Mouse (Mus musculus) hindbrain, postnatal 0 days (tissue): ENCODE measurements around the gene Wfikkn1. TPM values are rescaled to one million over a fixed set of nuclear protein-coding genes. Genes with fewer than 3 reads are reported as not detected.

Source experiments
- ATAC-seq: fragments of 200-750 bp; cut with Nextera tagmentation; 2 replicates; pipeline ENCODE4 v1.8.0; 2017; ENCODE audit warnings: mild to moderate bottlenecking, moderate TSS enrichment, moderate library complexity
- DNase-seq: peaks from one replicate; pipeline ENCODE4 v3.0.0-alpha.2; 2015; ENCODE audit warnings: low spot score
- H3K27ac ChIP-seq: fragments of 300-500 bp; sonication (generic); 2 replicates; pipeline ENCODE4 v1.5.1; 2014; ENCODE audit warnings: mild to moderate bottlenecking
- H3K27me3 ChIP-seq: fragments of 300-500 bp; sonication (generic); 2 replicates; pipeline ENCODE4 v1.6.1; 2014; ENCODE audit warnings: low read length, mixed read lengths; ENCODE audit not compliant: insufficient read depth
- H3K36me3 ChIP-seq: fragments of 300-500 bp; sonication (generic); 2 replicates; pipeline ENCODE4 v1.6.1; 2014; ENCODE audit warnings: low read length, mixed read lengths; ENCODE audit not compliant: insufficient read depth
- H3K4me1 ChIP-seq: fragments of 300-500 bp; sonication (generic); 2 replicates; pipeline ENCODE4 v1.6.1; 2014; ENCODE audit warnings: antibody characterized with exemption, low read length, mixed read lengths; ENCODE audit not compliant: insufficient read depth
- H3K4me2 ChIP-seq: fragments of 300-500 bp; sonication (generic); 2 replicates; pipeline ENCODE4 v1.6.1; 2014; ENCODE audit warnings: low read depth, mild to moderate bottlenecking, low read length, moderate library complexity, mixed read lengths
- H3K4me3 ChIP-seq: fragments of 300-500 bp; sonication (generic); 2 replicates; pipeline ENCODE4 v1.5.1; 2014; ENCODE audit warnings: low read length
- H3K9ac ChIP-seq: fragments of 300-500 bp; sonication (generic); replicated peaks from 2 replicates; pipeline ENCODE4 v1.6.1; 2014; ENCODE audit warnings: mild to moderate bottlenecking, low read length, moderate library complexity, mixed read lengths
- H3K9me3 ChIP-seq: fragments of 300-500 bp; sonication (generic); 2 replicates; pipeline ENCODE4 v1.6.1; 2016; ENCODE audit warnings: low read length, mixed read lengths
- CTCF ChIP-seq: IDR thresholded peaks from 2 replicates; pipeline ENCODE4 v1.5.1; 2016; ENCODE audit warnings: antibody characterized with exemption, control low read depth, low read depth
- WGBS: fragments of 180-500 bp; shearing (Covaris S2); extraction: QIAGEN DNeasy Blood & Tissue Kit; methylation state at CpG from one replicate; pipeline ENCODE4 v1.1.7; 2014; 5-methylcytosine and 5-hydroxymethylcytosine counted together
- polyA plus RNA-seq: library from polyadenylated mRNA; unstranded; fragments of >200 nt; fragmentation: Nextera tagmentation; extraction: Ambion mirVana; gene quantifications from 2 replicates; pipeline ENCODE4 v1.2.1, GENCODE M21; 2015
- total RNA-seq: library from RNA; depleted of rRNA; stranded (reverse); fragments of >200 nt; gene quantifications from 2 replicates; pipeline ENCODE4 v1.2.3, GENCODE M21; 2014

The Wfikkn1 gene
- total and polyA plus RNA-seq, 2 experiments from 2014 or later: 0.58 to 1.2 TPM

- no peak for TF ChIP-seq CTCF
- 54% methylated on average over 10 of the region's 10 CpGs for WGBS
- peak overlapping the region; percentile 69 for H3K4me3 ChIP-seq
Observed at GRCm38 (mm10) chr17:25876347-25876915, 4.2 kb downstream of the Wfikkn1 start.

GRCm38 (mm10) chr17:25875171-25876136 is 5.2 kb downstream of the Wfikkn1 start:
- peak; percentile 91 for ATAC-seq
- Histone ChIP-seq H3K27ac (peak overlapping the region; percentile 96), H3K27me3 (no peaks in the 10 kb centered on the region), H3K9ac (peak overlapping the region; percentile 79), H3K36me3 (peaks cover 10% of the 10 kb centered on the region; the same call in 1 of the 2 replicates), H3K9me3 (no peaks in the 10 kb centered on the region), H3K4me3 (peak overlapping the region; percentile 69), H3K4me2 (peak overlapping the region; percentile 80), H3K4me1 (peaks cover 13% of the 10 kb centered on the region; the same call in 1 of the 2 replicates)
- peak; percentile 43 for TF ChIP-seq CTCF
- peak; percentile 94 for DNase-seq
- under 1% methylated on average over 59 of the region's 59 CpGs for WGBS

More at GRCm38 (mm10) chr17:25876347-25876915, 4.2 kb downstream of the Wfikkn1 start:
- H3K9me3 ChIP-seq: no peaks in the 10 kb centered on the region
- DNase-seq: no peak
- no peaks in the 10 kb centered on the region for H3K27me3 ChIP-seq
- H3K4me1 ChIP-seq: peaks cover 13% of the 10 kb centered on the region; the same call in 1 of the 2 replicates
- peaks cover 10% of the 10 kb centered on the region; the same call in 1 of the 2 replicates for H3K36me3 ChIP-seq
- peak overlapping the region; percentile 80 for H3K4me2 ChIP-seq
- peak overlapping the region; percentile 79 for H3K9ac ChIP-seq
- H3K27ac ChIP-seq: peak overlapping the region; percentile 96
- no peak for ATAC-seq

- Histone ChIP-seq H3K9ac (peak within 1 kb of the TSS; percentile 79), H3K27me3 (no peaks in the 10 kb centered on the region), H3K4me3 (peak within 1 kb of the TSS; percentile 69), H3K4me1 (peaks cover 13% of the 10 kb centered on the region; the same call in 1 of the 2 replicates), H3K4me2 (peak within 1 kb of the TSS; percentile 80), H3K27ac (peak within 1 kb of the TSS; percentile 96), H3K36me3 (peaks cover 10% of the 10 kb centered on the region; the same call in 1 of the 2 replicates), H3K9me3 (no peaks in the 10 kb centered on the region)
- peak; percentile 68 for ATAC-seq
- DNase-seq: peak; percentile 95
- 0% methylated on average over 25 of the region's 25 CpGs for WGBS
- TF ChIP-seq CTCF: peak; percentile 29; the same call in 1 of the 2 replicates
Observed at GRCm38 (mm10) chr17:25874721-25875170, 5.9 kb downstream of the Wfikkn1 start, which contains the start of gene Mettl26. Mettl26 (plus strand) TSS chr17:25875074.

- no peak for TF ChIP-seq CTCF
- no peaks in the 10 kb centered on the region for H3K9me3 ChIP-seq
- ATAC-seq (no peak; the same call in 1 of the 2 replicates), DNase-seq (no peak)
- peak overlapping the region; percentile 96 for H3K27ac ChIP-seq
- 3% methylated on average over 14 of the region's 14 CpGs for WGBS
- peaks cover 13% of the 10 kb centered on the region; the same call in 1 of the 2 replicates for H3K4me1 ChIP-seq
- no peaks in the 10 kb centered on the region for H3K27me3 ChIP-seq
- peak overlapping the region; percentile 80 for H3K4me2 ChIP-seq
- peak overlapping the region; percentile 69 for H3K4me3 ChIP-seq
- peak overlapping the region; percentile 79 for H3K9ac ChIP-seq
- H3K36me3 ChIP-seq: peaks cover 10% of the 10 kb centered on the region; the same call in 1 of the 2 replicates
Observed at GRCm38 (mm10) chr17:25874148-25874720, 6.4 kb downstream of the Wfikkn1 start.

- H3K4me2 ChIP-seq: peak overlapping the region; percentile 80
- TF ChIP-seq CTCF: no peak
- DNase-seq (no peak), ATAC-seq (no peak)
- no peaks in the 10 kb centered on the region for H3K9me3 ChIP-seq
- H3K4me1 ChIP-seq: peaks cover 13% of the 10 kb centered on the region
- peaks cover 10% of the 10 kb centered on the region; the same call in 1 of the 2 replicates for H3K36me3 ChIP-seq
- peak overlapping the region; percentile 96 for H3K27ac ChIP-seq
- peak overlapping the region; percentile 69; the same call in 1 of the 2 replicates for H3K4me3 ChIP-seq
- 76% methylated on average over 11 of the region's 11 CpGs for WGBS
- no peaks in the 10 kb centered on the region for H3K27me3 ChIP-seq
- H3K9ac ChIP-seq: no peak overlapping the region
Observed at GRCm38 (mm10) chr17:25873405-25874147, 7.1 kb downstream of the Wfikkn1 start.
